Comparison of ENCODE assay signal across 8 mouse cellular contexts in genomic region chr1:135850722-135851512, GRCm38 (mm10). TPM values are rescaled to one million over a fixed set of nuclear protein-coding genes. Genes with fewer than 3 reads are reported as not detected.
DNase-seq lines count a peak whose midpoint lies in the region; ATAC-seq lines count a peak whose summit lies in the region.

No protein-coding gene starts in this region.

- ATAC-seq in megakaryocyte progenitor cell, adult 5-6 weeks (replicated peaks; ENCODE audit: poor library complexity) = peak; percentile 73
- no peak for ATAC-seq in inflammation-experienced regulatory T-cells, adult 6 months

- peak; percentile 62 to 65 for DNase-seq in cerebellum, postnatal 10 days
- DNase-seq in cerebellum, adult 11 months = no peak
- peak; percentile 51 for DNase-seq in ovary, postnatal 36 days (ENCODE audit: low spot score)
- DNase-seq in ovary, postnatal 10 days (ENCODE audit: low spot score) = no peak
- DNase-seq in embryo, embryonic 11 days = peak; percentile 39
- peak; percentile 52 to 66 for DNase-seq in kidney, postnatal 25 days

RNA-seq across cellular contexts. Expression of gene Tnnt2, which starts 14.8 kb away (rescaled TPM):
- total RNA-seq in megakaryocyte progenitor cell, adult 5-6 weeks (2015) = not detected in 2 replicates
- total RNA-seq in megakaryocyte progenitor cell, adult 5-6 weeks (2017) = not detected in 2 replicates
- polyA plus RNA-seq in inflammation-experienced regulatory T-cells, adult 6 months (2017; shearing (Covaris generic)) = under 1 TPM in 1 of 3 experiments, not detected in 2; 0.24 TPM

RNA-seq across cellular contexts. Expression of gene Lad1, which starts 32.5 kb away (rescaled TPM):
- not detected in 2 replicates for total RNA-seq in megakaryocyte progenitor cell, adult 5-6 weeks (2015)
- not detected in 2 replicates for total RNA-seq in megakaryocyte progenitor cell, adult 5-6 weeks (2017)
- 1 to 10 TPM; 1.9 to 5.2 (median 2.4) TPM for polyA plus RNA-seq in inflammation-experienced regulatory T-cells, adult 6 months (2017; shearing (Covaris generic))

Comparison
In these comparisons a context has a peak if more than half of its experiments do, and no peak if none do; other contexts are left out.
1. DNase-seq: peak in cerebellum, postnatal 10 days (2 of 2), ovary, postnatal 36 days (single experiment), embryo, embryonic 11 days (single experiment) and kidney, postnatal 25 days (2 of 2); none in cerebellum, adult 11 months (single experiment) and ovary, postnatal 10 days (single experiment).